Mouse (Mus musculus) hindbrain, embryonic 10.5 days (tissue): ENCODE data around the gene Rtf1. TPM values are rescaled to one million over a fixed set of nuclear protein-coding genes. Genes with fewer than 3 reads are reported as not detected.
"Not testable (repeated sequence)": the region's sequence is repeated elsewhere in the genome, so short reads cannot be mapped to it uniquely, and the experiment has no call there.

Experiments used
- DNase-seq: peaks from one replicate; pipeline ENCODE4 v3.0.0-alpha.2; 2017; ENCODE audit warnings: low spot score
- H3K27ac ChIP-seq: fragments of 300-500 bp; sonication (generic); 2 replicates; pipeline ENCODE4 v1.5.1; 2016; ENCODE audit warnings: mild to moderate bottlenecking, moderate library complexity
- H3K27me3 ChIP-seq: fragments of 300-500 bp; sonication (generic); 2 replicates; pipeline ENCODE4 v1.6.1; 2016; ENCODE audit warnings: mild to moderate bottlenecking; ENCODE audit not compliant: poor library complexity, insufficient read depth, severe bottlenecking
- H3K36me3 ChIP-seq: fragments of 300-500 bp; sonication (generic); 2 replicates; pipeline ENCODE4 v1.6.1; 2016; ENCODE audit warnings: mild to moderate bottlenecking, moderate library complexity
- H3K4me1 ChIP-seq: fragments of 300-500 bp; sonication (generic); replicated peaks from 2 replicates; pipeline ENCODE4 v1.6.1; 2016; ENCODE audit warnings: mild to moderate bottlenecking
- H3K4me3 ChIP-seq: fragments of 300-500 bp; sonication (generic); 2 replicates; pipeline ENCODE4 v1.5.1; 2016; ENCODE audit warnings: mild to moderate bottlenecking, moderate library complexity
- H3K9me3 ChIP-seq: fragments of 300-500 bp; sonication (generic); 2 replicates; pipeline ENCODE4 v1.6.1; 2016; ENCODE audit warnings: mild to moderate bottlenecking, moderate library complexity
- WGBS: fragments of 180-500 bp; shearing (Covaris S2); methylation state at CpG from one replicate; pipeline ENCODE4 v1.1.7; 2016; 5-methylcytosine and 5-hydroxymethylcytosine counted together
- polyA plus RNA-seq: library from polyadenylated mRNA; unstranded; fragments of >200 nt; fragmentation: Nextera tagmentation; extraction: Ambion mirVana; gene quantifications from 2 replicates; pipeline ENCODE4 v1.2.1, GENCODE M21; 2016

The Rtf1 gene
- polyA plus RNA-seq, 1 experiment from 2014 or later: 49.3 TPM

- H3K9me3 ChIP-seq: no peaks in the 10 kb centered on the region
- 87% methylated on average over 1 of the region's 1 CpGs for WGBS
- H3K36me3 ChIP-seq: peaks cover 58% of the 10 kb centered on the region
These were observed 21.2 kb downstream of the Rtf1 start for GRCm38 (mm10) chr2:119696111-119696510.

GRCm38 (mm10) chr2:119698472-119698871 lies 23.6 kb downstream of the Rtf1 start:
- WGBS: 86% methylated on average over 2 of the region's 2 CpGs
- Histone ChIP-seq H3K36me3 (peaks cover 64% of the 10 kb centered on the region), H3K4me3 (no peak overlapping the region), H3K4me1 (no peaks in the 10 kb centered on the region), H3K9me3 (no peaks in the 10 kb centered on the region), H3K27me3 (no peaks in the 10 kb centered on the region), H3K27ac (no peak overlapping the region)
- DNase-seq: no peak

More at GRCm38 (mm10) chr2:119696111-119696510, 21.2 kb downstream of the Rtf1 start:
- H3K27me3 ChIP-seq: no peaks in the 10 kb centered on the region
- H3K4me3 ChIP-seq: no peak overlapping the region
- no peak for DNase-seq
- no peaks in the 10 kb centered on the region for H3K4me1 ChIP-seq
- H3K27ac ChIP-seq: no peak overlapping the region

GRCm38 (mm10) chr2:119699962-119700361 lies 25.1 kb downstream of the Rtf1 start:
- peaks cover 65% of the 10 kb centered on the region for H3K36me3 ChIP-seq
- H3K4me3 ChIP-seq: no peak overlapping the region
- WGBS: 97% methylated on average over 3 of the region's 3 CpGs
- no peaks in the 10 kb centered on the region for H3K9me3 ChIP-seq
- H3K4me1 ChIP-seq: no peaks in the 10 kb centered on the region
- no peak for DNase-seq
- H3K27me3 ChIP-seq: no peaks in the 10 kb centered on the region
- no peak overlapping the region for H3K27ac ChIP-seq

DNA sequence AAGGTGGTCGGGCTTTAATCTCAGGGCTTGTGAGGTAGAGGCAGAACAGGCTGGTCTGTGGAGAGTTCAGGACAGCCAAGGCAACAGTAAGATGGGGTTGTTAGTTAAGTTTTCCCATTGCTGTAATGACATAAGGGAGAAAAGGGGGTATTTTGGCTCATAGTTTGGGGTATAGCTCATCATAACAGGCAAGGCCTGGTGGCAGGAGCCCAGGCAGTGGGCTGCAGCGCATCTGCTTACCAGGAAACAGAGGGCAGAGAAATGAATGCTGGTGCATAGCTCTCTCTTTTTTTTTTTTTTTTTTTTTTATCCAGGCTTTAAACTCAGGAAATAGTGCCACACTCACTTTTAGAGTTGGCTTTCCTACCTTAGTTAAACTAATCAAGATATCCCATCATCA lies 28.3 kb downstream of the Rtf1 start:
- DNase-seq: no peak
- H3K27me3 ChIP-seq: no peaks in the 10 kb centered on the region
- H3K9me3 ChIP-seq: no peaks in the 10 kb centered on the region
- H3K4me3 ChIP-seq: no peak overlapping the region
- no peaks in the 10 kb centered on the region for H3K4me1 ChIP-seq
- peaks cover 79% of the 10 kb centered on the region for H3K36me3 ChIP-seq
- WGBS: 96% methylated on average over 2 of the region's 2 CpGs
- H3K27ac ChIP-seq: no peak overlapping the region

DNA sequence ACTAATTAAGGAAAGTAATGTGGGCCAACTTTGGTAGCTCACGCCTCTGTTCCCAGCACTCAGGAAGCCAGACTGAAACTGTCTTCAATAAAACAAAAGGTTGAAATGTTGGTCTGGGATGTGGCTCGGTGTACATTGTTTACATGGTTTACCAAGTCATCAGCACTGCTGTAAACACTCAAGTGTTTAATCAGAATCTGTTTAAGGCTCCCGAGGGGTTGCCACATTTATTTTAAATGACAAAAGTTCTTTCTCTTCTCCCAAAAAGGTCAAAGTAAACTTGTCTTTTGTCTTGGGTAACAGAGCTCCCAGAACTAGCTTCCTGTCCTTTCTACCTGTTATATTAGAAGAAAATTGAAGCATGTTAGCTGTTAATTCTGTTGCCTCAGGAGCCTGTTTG lies 32.8 kb downstream of the Rtf1 start:
- H3K4me1 ChIP-seq: no peaks in the 10 kb centered on the region
- peaks cover 96% of the 10 kb centered on the region for H3K36me3 ChIP-seq
- H3K27me3 ChIP-seq: no peaks in the 10 kb centered on the region
- no peak for DNase-seq
- H3K4me3 ChIP-seq: no peak overlapping the region
- H3K27ac ChIP-seq: no peak overlapping the region
- H3K9me3 ChIP-seq: no peaks in the 10 kb centered on the region
- 86% methylated on average over 3 of the region's 3 CpGs for WGBS

DNA sequence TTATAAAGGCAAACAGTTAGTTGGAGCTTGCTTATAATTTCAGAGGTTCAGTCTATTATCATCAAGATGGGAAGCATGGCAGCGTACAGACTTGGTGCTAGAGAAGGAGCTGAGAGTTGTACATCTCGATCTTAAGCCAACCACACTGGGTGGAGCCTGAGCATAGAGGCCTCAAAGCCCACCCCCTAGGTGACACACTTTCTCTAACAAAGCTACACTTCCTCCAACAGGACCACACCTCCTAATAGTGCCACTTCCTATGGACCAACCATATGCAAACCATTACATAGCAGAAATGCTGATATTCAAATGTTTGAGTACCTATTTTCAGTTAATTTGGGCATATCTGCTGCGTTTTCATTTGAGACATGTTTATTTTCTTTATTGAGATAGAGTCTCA lies 35.1 kb downstream of the Rtf1 start:
- no peaks in the 10 kb centered on the region for H3K4me1 ChIP-seq
- no peaks in the 10 kb centered on the region for H3K9me3 ChIP-seq
- H3K36me3 ChIP-seq: peaks cover 96% of the 10 kb centered on the region
- no peaks in the 10 kb centered on the region for H3K27me3 ChIP-seq
- no peak overlapping the region for H3K4me3 ChIP-seq
- 91% methylated on average over 3 of the region's 3 CpGs for WGBS
- no peak for DNase-seq
- no peak overlapping the region for H3K27ac ChIP-seq

GRCm38 (mm10) chr2:119715868-119716267 lies 41.0 kb downstream of the Rtf1 start:
- H3K4me3 ChIP-seq: not testable (repeated sequence)

DNA sequence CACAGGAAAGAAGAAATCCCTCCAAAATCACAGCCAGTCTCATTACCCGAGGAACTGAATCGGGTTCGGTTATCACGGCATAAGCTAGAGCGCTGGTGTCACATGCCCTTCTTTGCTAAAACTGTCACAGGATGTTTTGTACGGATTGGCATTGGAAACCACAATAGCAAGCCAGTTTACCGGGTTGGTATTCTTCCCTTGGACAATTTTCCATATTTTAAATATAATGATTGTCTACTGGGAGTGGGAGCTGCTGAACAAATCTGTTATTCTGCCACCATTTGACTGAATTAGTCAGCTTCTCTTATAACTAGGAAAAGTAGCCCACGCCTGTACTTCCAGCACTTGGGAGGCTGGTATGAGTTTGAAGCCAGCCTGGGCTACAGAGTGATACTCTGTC lies 46.2 kb downstream of the Rtf1 start:
- peaks cover 98% of the 10 kb centered on the region for H3K36me3 ChIP-seq
- no peaks in the 10 kb centered on the region for H3K27me3 ChIP-seq
- WGBS: 97% methylated on average over 8 of the region's 8 CpGs
- no peaks in the 10 kb centered on the region for H3K4me1 ChIP-seq
- DNase-seq: no peak
- H3K4me3 ChIP-seq: no peak overlapping the region
- no peak overlapping the region for H3K27ac ChIP-seq
- no peaks in the 10 kb centered on the region for H3K9me3 ChIP-seq

More at GRCm38 (mm10) chr2:119715868-119716267, 41.0 kb downstream of the Rtf1 start:
- DNase-seq, H3K27ac ChIP-seq, H3K9me3 ChIP-seq, H3K27me3 ChIP-seq, H3K4me1 ChIP-seq: not testable (repeated sequence)
- H3K36me3 ChIP-seq: peaks cover 99% of the 10 kb centered on the region
- WGBS: 95% methylated on average over 2 of the region's 2 CpGs

DNA sequence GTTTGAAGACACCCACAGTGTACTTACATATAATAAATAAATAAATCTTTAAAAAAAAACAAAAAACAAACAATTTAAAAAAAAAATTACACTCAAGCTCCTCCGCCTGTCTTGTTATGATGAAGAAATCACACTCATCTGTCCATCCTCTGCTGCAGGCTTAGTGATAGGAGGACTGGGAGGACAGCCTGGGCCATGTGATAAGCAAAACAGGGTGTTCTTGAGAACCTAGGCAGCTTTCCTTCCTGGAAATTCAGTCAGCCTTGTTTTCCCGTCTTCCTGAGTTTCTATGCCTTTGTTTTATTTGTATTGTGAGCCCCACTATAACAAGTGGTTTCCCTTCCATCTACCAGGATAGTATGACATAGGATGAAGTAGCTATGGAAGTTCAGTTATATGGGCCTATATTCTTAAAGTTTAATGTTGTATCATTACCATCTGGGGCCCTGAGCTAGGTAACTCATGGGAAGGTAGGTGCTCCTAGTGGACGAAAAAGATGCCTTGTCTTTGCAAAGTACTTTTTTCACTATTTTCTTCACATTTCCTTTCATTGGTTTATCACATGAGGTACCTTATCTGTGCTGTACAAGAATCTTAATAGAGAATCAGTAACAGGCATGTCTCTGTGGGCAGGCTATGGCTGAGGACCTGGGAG lies 53.0 kb downstream of the Rtf1 start:
- H3K4me1 ChIP-seq: no peaks in the 10 kb centered on the region
- H3K27me3 ChIP-seq: no peaks in the 10 kb centered on the region
- H3K27ac ChIP-seq: no peak overlapping the region
- peaks cover 98% of the 10 kb centered on the region for H3K36me3 ChIP-seq
- H3K9me3 ChIP-seq: no peaks in the 10 kb centered on the region
- DNase-seq: no peak
- H3K4me3 ChIP-seq: no peak overlapping the region
- WGBS: 87% methylated on average over 3 of the region's 3 CpGs

DNA sequence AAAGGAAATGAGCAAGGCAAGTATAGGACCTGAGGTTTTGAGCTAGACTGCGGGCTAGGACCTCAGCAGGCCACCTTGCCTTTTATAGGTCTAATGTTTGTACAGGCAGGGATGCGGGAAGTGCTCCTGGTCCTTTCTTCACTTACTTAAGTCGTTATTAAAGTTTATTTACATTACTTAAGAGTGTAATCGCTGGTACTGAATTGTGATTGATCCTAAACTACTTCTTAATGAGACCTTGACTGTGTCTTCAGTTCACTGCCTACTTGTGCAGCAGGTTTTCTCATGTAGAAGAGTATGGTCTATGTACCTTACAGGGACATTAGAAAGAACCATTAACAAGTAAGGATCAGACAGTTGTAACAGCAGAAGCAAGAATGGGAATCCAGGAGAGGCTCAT lies 55.9 kb downstream of the Rtf1 start:
- Histone ChIP-seq H3K27ac (no peak overlapping the region), H3K27me3 (peaks cover 5% of the 10 kb centered on the region), H3K4me3 (no peak overlapping the region), H3K9me3 (no peaks in the 10 kb centered on the region), H3K36me3 (peaks cover 100% of the 10 kb centered on the region), H3K4me1 (no peaks in the 10 kb centered on the region)
- WGBS: 93% methylated on average over 4 of the region's 4 CpGs
- no peak for DNase-seq

GRCm38 (mm10) chr2:119737124-119737523 lies 62.3 kb downstream of the Rtf1 start:
- no peak for DNase-seq
- H3K4me3 ChIP-seq: no peak overlapping the region
- H3K4me1 ChIP-seq: peaks cover 24% of the 10 kb centered on the region
- H3K36me3 ChIP-seq: peaks cover 41% of the 10 kb centered on the region
- no peak overlapping the region for H3K27ac ChIP-seq
- H3K9me3 ChIP-seq: no peaks in the 10 kb centered on the region
- 23% methylated on average over 12 of the region's 12 CpGs for WGBS
- H3K27me3 ChIP-seq: peaks cover 50% of the 10 kb centered on the region

DNA sequence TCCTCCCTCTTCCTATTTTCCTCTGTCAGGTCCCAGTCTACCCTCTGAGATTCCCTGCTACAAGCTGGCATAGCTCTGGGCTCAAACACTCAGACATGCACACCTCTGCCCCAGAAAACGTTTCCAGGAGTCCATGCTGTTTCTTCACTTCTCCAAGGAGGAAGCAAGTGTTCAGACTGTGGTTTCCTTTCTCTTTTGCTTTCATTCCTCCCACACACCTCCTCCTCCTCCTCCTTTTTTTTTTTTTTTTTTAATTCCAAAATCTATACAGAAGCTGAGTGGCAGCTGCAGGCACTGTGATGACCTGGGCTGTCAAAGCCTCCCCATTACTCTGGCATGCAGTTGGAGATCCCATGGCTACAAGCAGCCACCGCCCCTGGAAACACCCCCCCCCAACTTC lies 65.7 kb downstream of the Rtf1 start:
- DNase-seq: no peak
- Histone ChIP-seq H3K4me1 (peaks cover 54% of the 10 kb centered on the region), H3K9me3 (no peaks in the 10 kb centered on the region), H3K36me3 (peaks cover 7% of the 10 kb centered on the region), H3K27ac (0 out of 2 replicates have a peak overlapping the region, but pooled peaks have one; percentile 91), H3K4me3 (no peak overlapping the region), H3K27me3 (peaks cover 80% of the 10 kb centered on the region)
- 17% methylated on average over 2 of the region's 2 CpGs for WGBS

- H3K4me1 ChIP-seq: peaks cover 54% of the 10 kb centered on the region
- H3K27me3 ChIP-seq: peaks cover 83% of the 10 kb centered on the region
- H3K27ac ChIP-seq: peak within 1 kb of the TSS; percentile 91
- no peaks in the 10 kb centered on the region for H3K9me3 ChIP-seq
- DNase-seq: peak; percentile 83
- H3K36me3 ChIP-seq: no peaks in the 10 kb centered on the region
- under 1% methylated on average over 53 of the region's 53 CpGs for WGBS
- H3K4me3 ChIP-seq: peak within 1 kb of the TSS; percentile 66
These were observed 66.9 kb downstream of the Rtf1 start, which contains the start of gene Itpka for GRCm38 (mm10) chr2:119741581-119742411. Itpka (plus strand) TSS chr2:119742337.
